Mouse (Mus musculus): ENCODE results near the gene Fbxo48. TPM values are rescaled to one million over a fixed set of nuclear protein-coding genes. Genes with fewer than 3 reads are reported as not detected.

Fbxo48 gene
- polyA plus RNA-seq, 1 experiment from 2014 or later = 1.3 TPM

DNA sequence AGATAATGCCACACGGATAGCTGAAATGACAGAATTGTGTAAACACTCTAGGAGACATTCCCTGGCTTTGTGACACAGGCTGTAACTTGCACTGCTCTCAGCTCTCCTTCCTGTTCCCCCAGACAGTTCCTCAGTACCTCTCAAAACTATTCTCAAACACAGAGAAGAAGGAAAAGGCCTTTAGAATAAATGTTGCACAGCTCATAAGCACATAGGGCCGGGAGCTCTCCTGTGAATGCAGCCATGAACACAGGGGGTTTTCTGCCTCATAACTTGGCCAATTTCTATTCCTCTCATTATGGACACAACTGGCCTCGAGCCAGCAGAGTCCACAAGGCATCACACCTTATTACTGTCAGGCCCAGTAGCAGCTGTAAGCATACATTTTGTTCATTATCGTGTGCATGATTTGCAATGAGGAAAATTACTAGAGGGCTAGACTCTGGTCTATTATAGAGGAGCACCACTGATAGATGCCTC is 9.2 kb upstream of the Fbxo48 start:
- H3K4me2 ChIP-seq (replicated peaks) = no peak overlapping the region
- H3K36me3 ChIP-seq = no peaks in the 10 kb centered on the region
- no peak overlapping the region for H3K27ac ChIP-seq (replicated peaks)
- 70% methylated on average over 4 of the region's 4 CpGs for WGBS
- H3K4me1 ChIP-seq = 0 out of 2 replicates have a peak, but pooled peaks cover 4% of the 10 kb centered on the region
- H3K9ac ChIP-seq (replicated peaks) = no peak overlapping the region
- H3K27me3 ChIP-seq = no peaks in the 10 kb centered on the region
- ATAC-seq (ENCODE audit: low FRiP score, low read depth) = peak; percentile 69
- no peaks in the 10 kb centered on the region for H3K9me3 ChIP-seq
- H3K4me3 ChIP-seq = no peak overlapping the region

DNA sequence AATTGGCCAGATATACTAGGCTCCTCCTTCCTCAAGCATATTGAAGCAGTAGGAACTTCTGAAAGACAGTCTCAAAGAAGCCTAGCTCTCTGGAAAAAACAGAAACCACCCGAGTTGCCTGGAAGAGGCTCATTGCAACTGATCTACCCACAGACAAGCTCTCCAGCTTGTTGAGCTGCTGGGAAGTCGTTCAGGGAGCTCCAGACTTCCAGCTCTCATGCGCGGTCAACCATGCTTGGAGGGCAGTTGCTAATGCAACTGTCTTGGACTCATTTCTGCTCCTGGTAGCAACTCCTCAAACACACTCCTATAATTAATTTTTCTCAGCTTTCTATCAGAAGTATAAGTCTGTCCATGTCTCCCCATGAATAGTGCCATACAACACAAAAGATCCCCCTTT is 8.2 kb upstream of the Fbxo48 start:
- Histone ChIP-seq H3K36me3 (no peaks in the 10 kb centered on the region), H3K27ac (replicated peaks) (no peak overlapping the region), H3K9ac (replicated peaks) (no peak overlapping the region), H3K4me3 (no peak overlapping the region), H3K27me3 (no peaks in the 10 kb centered on the region), H3K9me3 (no peaks in the 10 kb centered on the region), H3K4me2 (replicated peaks) (no peak overlapping the region), H3K4me1 (0 out of 2 replicates have a peak, but pooled peaks cover 4% of the 10 kb centered on the region)
- ATAC-seq (ENCODE audit: low FRiP score, low read depth) = no peak
- 91% methylated on average over 4 of the region's 4 CpGs for WGBS

DNA sequence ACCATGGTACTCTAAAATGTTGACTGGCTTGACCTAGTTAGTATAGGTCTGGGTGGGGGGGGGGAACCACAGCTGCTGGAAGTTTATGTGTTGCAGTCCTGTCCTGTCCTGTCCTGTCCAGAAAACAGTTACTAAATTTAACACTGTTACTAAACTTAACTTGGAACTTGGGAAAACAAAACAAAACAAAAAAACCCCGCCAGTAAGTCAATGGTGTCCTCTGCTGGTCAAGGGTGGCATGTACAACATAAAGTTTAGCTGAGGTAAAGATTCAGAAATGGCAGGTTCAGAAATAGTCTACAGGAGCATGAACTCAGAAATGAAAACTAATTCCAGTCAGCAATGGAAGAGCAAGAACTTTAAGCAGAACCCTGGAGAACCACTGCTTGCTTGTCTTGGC is 2.4 kb upstream of the Fbxo48 start:
- Histone ChIP-seq H3K9ac (replicated peaks) (no peak overlapping the region), H3K27ac (replicated peaks) (no peak overlapping the region), H3K4me1 (peaks cover 13% of the 10 kb centered on the region; the same call in 1 of the 2 replicates), H3K4me2 (replicated peaks) (no peak overlapping the region), H3K4me3 (no peak overlapping the region), H3K27me3 (no peaks in the 10 kb centered on the region), H3K36me3 (no peaks in the 10 kb centered on the region), H3K9me3 (no peaks in the 10 kb centered on the region)
- 19% methylated on average over 1 of the region's 1 CpGs for WGBS
- ATAC-seq (ENCODE audit: low FRiP score, low read depth) = no peak

DNA sequence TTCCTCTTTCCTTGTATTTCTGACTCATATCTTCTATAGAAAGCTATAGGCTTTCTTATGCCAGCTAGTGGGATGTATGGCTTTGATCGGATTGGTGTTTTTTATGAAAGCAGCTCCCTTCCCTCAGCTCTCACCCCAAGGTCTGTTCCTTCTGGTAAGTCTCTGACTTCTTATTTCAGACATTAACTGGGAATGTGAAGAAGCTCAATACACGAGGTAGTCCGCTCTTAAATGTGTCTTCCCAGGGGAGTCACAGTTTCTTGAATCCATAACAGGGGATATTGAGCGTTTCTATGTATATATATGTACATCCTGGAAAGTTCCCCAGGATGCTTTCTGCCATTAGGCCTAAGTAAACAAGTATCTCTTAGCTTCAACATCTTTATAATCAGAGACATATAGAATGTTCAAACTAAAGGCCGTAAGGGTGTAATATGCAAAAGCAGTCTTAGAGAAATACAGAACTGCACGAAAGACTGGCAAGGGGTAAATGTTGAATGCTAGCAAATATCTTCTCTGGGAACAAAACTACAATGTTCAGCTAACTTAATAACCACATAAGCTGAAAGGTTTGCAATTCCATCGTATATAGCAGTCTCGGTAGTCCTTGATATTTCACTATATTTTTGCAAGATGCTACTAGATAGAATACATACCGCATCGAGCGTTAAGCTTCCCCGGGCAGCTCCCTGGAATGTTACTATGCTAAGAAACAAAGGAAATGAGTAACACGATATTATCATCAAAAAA is 774 bp upstream of the Fbxo48 start:
- H3K9me3 ChIP-seq = no peaks in the 10 kb centered on the region
- H3K4me2 ChIP-seq (replicated peaks) = peak overlapping the region; percentile 91
- no peak overlapping the region for H3K9ac ChIP-seq (replicated peaks)
- 56% methylated on average over 13 of the region's 13 CpGs for WGBS
- ATAC-seq (ENCODE audit: low FRiP score, low read depth) = no peak
- peaks cover 13% of the 10 kb centered on the region; the same call in 1 of the 2 replicates for H3K4me1 ChIP-seq
- no peak overlapping the region for H3K27ac ChIP-seq (replicated peaks)
- H3K36me3 ChIP-seq = no peaks in the 10 kb centered on the region
- no peaks in the 10 kb centered on the region for H3K27me3 ChIP-seq
- H3K4me3 ChIP-seq = peak overlapping the region; percentile 69

DNA sequence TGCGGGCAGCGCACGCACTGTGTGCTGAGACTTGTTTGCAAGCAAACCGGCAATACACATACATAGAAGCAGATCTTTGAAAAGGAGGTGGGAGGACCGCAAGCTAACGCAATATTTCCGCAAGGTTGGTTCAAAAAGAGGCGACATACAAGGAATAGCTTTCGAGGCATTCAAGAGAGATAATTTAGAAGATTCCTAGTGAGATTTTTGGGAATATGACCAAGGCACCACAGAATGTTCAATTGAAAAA is 511 bp downstream of the Fbxo48 start:
- Histone ChIP-seq H3K4me3 (peak overlapping the region; percentile 69), H3K36me3 (0 out of 2 replicates have a peak, but pooled peaks cover 2% of the 10 kb centered on the region), H3K27ac (replicated peaks) (0 out of 2 replicates have a peak overlapping the region, but pooled peaks have one; percentile 36), H3K4me2 (replicated peaks) (peak overlapping the region; percentile 91), H3K27me3 (no peaks in the 10 kb centered on the region), H3K9me3 (no peaks in the 10 kb centered on the region), H3K4me1 (peaks cover 13% of the 10 kb centered on the region; the same call in 1 of the 2 replicates), H3K9ac (replicated peaks) (peak overlapping the region; percentile 67)
- no peak for ATAC-seq (ENCODE audit: low FRiP score, low read depth)
- 9% methylated on average over 9 of the region's 9 CpGs for WGBS

DNA sequence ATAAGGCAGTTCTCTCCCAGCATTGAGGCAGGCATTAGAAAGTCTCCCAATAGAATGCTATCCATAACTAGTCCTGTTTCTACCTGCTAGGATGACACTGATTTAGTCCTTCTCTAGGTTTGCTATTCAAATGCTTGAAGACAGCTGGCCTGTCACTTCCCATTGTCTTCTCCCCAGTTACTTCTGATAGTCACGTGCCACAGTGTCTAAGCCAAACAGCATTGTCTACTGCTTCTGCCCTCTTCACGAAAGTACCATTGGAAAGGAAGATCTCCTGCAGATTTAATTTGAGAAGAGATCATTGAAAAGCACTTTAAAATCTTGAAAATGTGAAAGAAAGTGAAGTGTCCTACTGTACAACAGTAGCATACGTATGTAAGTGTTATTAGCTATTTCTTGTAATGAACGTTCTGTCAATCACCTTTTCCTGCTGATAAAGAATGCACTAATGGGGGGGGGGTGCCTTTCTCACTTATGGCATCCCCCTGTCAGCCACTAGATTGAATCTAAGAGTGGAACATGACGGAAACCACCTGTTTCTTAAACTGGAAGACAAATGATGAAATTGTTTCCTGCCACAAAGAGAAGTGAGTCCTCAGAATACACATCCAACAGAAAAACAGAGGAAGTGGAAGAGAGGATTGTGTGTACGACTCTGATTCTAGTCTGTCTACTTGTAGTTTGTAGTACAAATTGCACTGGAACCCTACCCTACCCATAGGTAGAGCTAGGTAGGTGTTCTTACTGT is 5.1 kb downstream of the Fbxo48 start:
- 95% methylated on average over 6 of the region's 6 CpGs for WGBS
- Histone ChIP-seq H3K27me3 (no peaks in the 10 kb centered on the region), H3K9me3 (no peaks in the 10 kb centered on the region), H3K4me3 (no peak overlapping the region), H3K27ac (replicated peaks) (no peak overlapping the region), H3K36me3 (0 out of 2 replicates have a peak, but pooled peaks cover 2% of the 10 kb centered on the region), H3K4me2 (replicated peaks) (no peak overlapping the region), H3K9ac (replicated peaks) (no peak overlapping the region), H3K4me1 (peaks cover 9% of the 10 kb centered on the region; the same call in 1 of the 2 replicates)
- ATAC-seq (ENCODE audit: low FRiP score, low read depth) = no peak

DNA sequence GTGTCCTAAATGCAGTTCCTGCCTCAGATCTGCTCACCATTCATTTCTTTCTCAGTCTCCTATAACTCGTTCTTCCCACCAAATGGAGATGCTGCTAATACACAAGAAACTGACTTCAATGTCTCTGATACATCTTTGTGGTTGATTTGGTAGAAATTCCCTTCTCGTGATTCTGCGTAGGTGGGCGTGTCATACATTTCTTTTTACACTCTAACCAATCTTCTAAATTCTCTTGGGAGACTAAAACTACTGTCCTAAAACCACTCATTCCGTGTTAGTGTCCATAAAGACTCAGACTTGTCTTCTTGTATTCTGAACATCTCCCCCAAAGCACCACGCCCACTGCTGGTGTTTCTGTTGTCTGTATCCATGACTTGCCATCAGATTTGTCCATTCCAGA is 5.9 kb downstream of the Fbxo48 start:
- no peak overlapping the region for H3K4me2 ChIP-seq (replicated peaks)
- 0 out of 2 replicates have a peak, but pooled peaks cover 2% of the 10 kb centered on the region for H3K36me3 ChIP-seq
- H3K27ac ChIP-seq (replicated peaks) = no peak overlapping the region
- no peak overlapping the region for H3K9ac ChIP-seq (replicated peaks)
- H3K27me3 ChIP-seq = no peaks in the 10 kb centered on the region
- H3K4me3 ChIP-seq = no peak overlapping the region
- 95% methylated on average over 6 of the region's 6 CpGs for WGBS
- H3K4me1 ChIP-seq = peaks cover 4% of the 10 kb centered on the region; the same call in 1 of the 2 replicates
- ATAC-seq (ENCODE audit: low FRiP score, low read depth) = no peak
- H3K9me3 ChIP-seq = no peaks in the 10 kb centered on the region

DNA sequence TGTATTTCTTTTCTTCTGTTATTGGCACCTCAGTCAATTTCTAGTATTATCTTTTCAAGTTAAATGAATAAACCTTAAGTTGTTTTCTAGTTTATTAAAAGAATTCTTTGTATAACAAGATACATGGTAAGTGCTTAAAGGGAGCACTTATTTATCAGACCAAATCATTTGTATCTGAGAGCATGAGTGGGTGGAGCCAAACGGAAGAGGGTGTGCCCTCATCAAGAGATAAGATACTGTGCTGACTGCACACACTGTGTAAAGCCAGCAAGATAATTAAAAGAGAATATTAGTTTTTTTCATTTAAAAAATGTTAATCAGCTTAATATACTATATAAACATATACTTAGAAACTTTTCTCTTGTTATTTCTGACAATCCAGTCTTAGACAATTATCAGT is 7.3 kb downstream of the Fbxo48 start:
- Histone ChIP-seq H3K4me1 (no peaks in the 10 kb centered on the region), H3K4me2 (replicated peaks) (no peak overlapping the region), H3K9ac (replicated peaks) (no peak overlapping the region), H3K27me3 (no peaks in the 10 kb centered on the region), H3K9me3 (no peaks in the 10 kb centered on the region), H3K4me3 (no peak overlapping the region), H3K36me3 (0 out of 2 replicates have a peak, but pooled peaks cover 2% of the 10 kb centered on the region), H3K27ac (replicated peaks) (no peak overlapping the region)
- ATAC-seq (ENCODE audit: low FRiP score, low read depth) = no peak
- WGBS = 95% methylated on average over 1 of the region's 1 CpGs

DNA sequence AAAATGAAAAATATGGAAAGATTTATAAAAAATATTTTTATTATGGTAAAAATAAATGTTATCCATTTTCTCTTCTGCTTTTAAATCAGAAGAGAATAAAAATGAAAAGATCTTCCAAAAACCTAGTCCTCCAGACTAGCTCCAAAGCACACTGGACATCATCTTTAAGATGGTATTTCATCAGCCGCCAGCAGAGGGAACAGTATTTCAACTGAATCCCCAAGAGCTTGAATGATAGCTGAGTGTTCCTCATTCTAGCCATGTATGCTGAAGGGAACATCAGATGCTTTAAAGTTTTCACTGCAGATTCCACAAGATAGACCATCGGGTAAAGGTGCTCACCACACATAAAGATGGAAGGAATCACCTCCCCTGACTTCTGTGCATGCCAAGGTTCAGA is 16.6 kb downstream of the Fbxo48 start:
- ATAC-seq (ENCODE audit: low FRiP score, low read depth) = no peak
- no peaks in the 10 kb centered on the region for H3K9me3 ChIP-seq
- no peaks in the 10 kb centered on the region for H3K27me3 ChIP-seq
- H3K4me3 ChIP-seq = no peak overlapping the region
- H3K9ac ChIP-seq (replicated peaks) = no peak overlapping the region
- no peaks in the 10 kb centered on the region for H3K4me1 ChIP-seq
- H3K36me3 ChIP-seq = no peaks in the 10 kb centered on the region
- H3K27ac ChIP-seq (replicated peaks) = no peak overlapping the region
- no peak overlapping the region for H3K4me2 ChIP-seq (replicated peaks)
- 35% methylated on average over 2 of the region's 2 CpGs for WGBS

DNA sequence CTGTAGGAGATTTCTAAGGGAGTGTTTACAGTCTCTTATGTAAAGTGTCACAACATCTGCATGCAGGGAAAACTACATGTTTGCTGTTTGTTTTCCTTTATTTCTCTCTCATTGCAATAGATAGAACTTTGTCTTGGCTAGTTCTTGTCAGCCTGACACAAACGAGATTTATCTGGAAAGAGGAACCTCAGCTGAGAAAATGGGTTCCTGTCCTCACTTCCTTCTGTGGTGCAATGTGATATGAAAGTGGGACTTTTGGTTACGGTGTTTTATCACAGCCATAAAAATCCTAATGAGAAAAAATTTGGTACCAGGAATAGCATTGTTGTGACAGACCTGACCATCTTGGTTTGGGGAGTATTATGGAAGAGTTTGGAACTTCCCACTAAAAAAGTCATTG is 18.5 kb downstream of the Fbxo48 start:
- Histone ChIP-seq H3K4me3 (no peak overlapping the region), H3K9ac (replicated peaks) (no peak overlapping the region), H3K4me1 (no peaks in the 10 kb centered on the region), H3K4me2 (replicated peaks) (no peak overlapping the region), H3K36me3 (no peaks in the 10 kb centered on the region), H3K27ac (replicated peaks) (no peak overlapping the region), H3K27me3 (no peaks in the 10 kb centered on the region), H3K9me3 (no peaks in the 10 kb centered on the region)
- ATAC-seq (ENCODE audit: low FRiP score, low read depth) = no peak
- WGBS = 83% methylated on average over 2 of the region's 2 CpGs

DNA sequence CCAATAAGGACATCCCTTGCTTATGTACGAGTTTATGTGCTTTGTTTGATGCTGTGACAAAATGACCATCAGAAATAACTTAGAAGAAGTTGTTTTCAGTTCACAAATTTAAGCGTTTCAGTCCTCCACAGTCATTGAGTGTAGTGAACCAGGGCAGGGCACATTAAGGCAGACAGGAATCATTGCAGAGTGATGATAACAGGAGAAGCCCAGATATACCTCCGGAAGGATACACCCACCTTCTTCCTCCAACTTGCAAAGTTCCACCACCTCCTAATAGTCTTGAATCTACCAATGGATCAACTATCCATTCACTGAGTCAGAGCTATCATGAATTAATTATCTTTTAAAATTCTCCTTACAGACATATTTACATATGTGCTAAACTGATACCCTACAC is 20.9 kb downstream of the Fbxo48 start:
- H3K27ac ChIP-seq (replicated peaks) = no peak overlapping the region
- WGBS = 85% methylated on average over 3 of the region's 3 CpGs
- no peak for ATAC-seq (ENCODE audit: low FRiP score, low read depth)
- no peak overlapping the region for H3K9ac ChIP-seq (replicated peaks)
- no peaks in the 10 kb centered on the region for H3K36me3 ChIP-seq
- H3K9me3 ChIP-seq = no peaks in the 10 kb centered on the region
- no peaks in the 10 kb centered on the region for H3K4me1 ChIP-seq
- H3K4me3 ChIP-seq = no peak overlapping the region
- no peak overlapping the region for H3K4me2 ChIP-seq (replicated peaks)
- no peaks in the 10 kb centered on the region for H3K27me3 ChIP-seq

DNA sequence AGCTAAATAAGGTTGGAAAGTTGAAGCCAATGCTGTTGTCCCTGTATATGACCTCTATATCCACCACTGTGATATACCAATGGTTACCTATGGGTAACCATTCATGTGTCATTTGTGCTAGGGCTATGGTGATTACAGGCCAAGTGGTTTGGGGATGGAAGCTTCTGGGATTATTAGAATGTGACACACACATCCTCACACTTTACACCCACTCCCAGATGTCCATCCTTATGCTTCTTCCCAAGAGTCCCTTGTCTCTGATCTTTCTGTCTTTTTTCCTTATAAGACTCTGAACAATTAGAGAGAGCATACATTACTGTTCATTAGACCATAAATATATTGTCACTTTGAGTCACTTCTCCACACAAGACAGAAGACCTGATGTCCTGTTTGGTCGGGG is 21.9 kb downstream of the Fbxo48 start:
- Histone ChIP-seq H3K9ac (replicated peaks) (no peak overlapping the region), H3K4me1 (no peaks in the 10 kb centered on the region), H3K9me3 (no peaks in the 10 kb centered on the region), H3K27me3 (no peaks in the 10 kb centered on the region), H3K27ac (replicated peaks) (no peak overlapping the region), H3K4me2 (replicated peaks) (no peak overlapping the region), H3K36me3 (no peaks in the 10 kb centered on the region), H3K4me3 (no peak overlapping the region)
- WGBS = 91% methylated on average over 1 of the region's 1 CpGs
- no peak for ATAC-seq (ENCODE audit: low FRiP score, low read depth)

Data from midbrain, embryonic 12.5 days (tissue).